Mouse (Mus musculus) lung, postnatal 4 days (tissue): ENCODE measurements around the gene 4931422A03Rik.
"Not testable (repeated sequence)": the region's sequence is repeated elsewhere in the genome, so short reads cannot be mapped to it uniquely, and the experiment has no call there.

Experiments
- DNase-seq, 2 experiments: peaks; one replicate each; pipeline ENCODE4 v3.0.0; 2021

Gene 4931422A03Rik

GRCm38 (mm10) chr2:104028139-104028723 is at the start of gene 4931422A03Rik:
Gene 4931422A03Rik (minus strand): TSS chr2:104028361.
- no peak for DNase-seq

GRCm38 (mm10) chr2:104069704-104070185 is 41.6 kb upstream of the 4931422A03Rik start, which contains the start of gene Cd59b:
Gene Cd59b (plus strand): TSS chr2:104069849.
- peak; percentile 66 to 67 for DNase-seq

- not testable (repeated sequence) for DNase-seq
Observed at GRCm38 (mm10) chr2:104068450-104068849, 40.3 kb upstream of the 4931422A03Rik start, which contains the start of gene Gm10799. Gene Gm10799 (minus strand): TSS chr2:104068550.

- not testable (repeated sequence) for DNase-seq
Observed at GRCm38 (mm10) chr2:104065526-104065925, 37.4 kb upstream of the 4931422A03Rik start, which contains the start of gene Gm10912. Gene Gm10912 (plus strand): TSS chr2:104065826.

- no peak for DNase-seq
Observed at GRCm38 (mm10) chr2:104064152-104064551, 36.0 kb upstream of the 4931422A03Rik start.

DNA sequence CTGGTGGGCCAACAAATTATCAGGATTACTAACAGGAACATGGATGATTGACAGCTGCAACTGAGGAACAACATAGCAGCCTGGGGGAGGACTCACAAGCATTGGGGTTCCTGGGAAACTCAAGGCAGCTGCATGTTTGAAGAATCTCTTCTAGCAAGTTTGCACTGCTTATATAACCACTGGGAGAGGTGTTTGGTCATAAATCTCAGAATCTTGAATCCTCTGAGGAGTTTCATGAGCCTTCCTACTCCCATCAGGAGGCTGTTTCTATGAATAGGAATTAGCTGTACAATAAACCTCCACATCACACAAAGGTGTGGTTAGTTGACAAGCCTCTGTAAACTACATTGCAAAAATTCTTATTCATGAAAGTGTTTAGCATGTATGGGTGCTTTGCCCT is 34.5 kb upstream of the 4931422A03Rik start:
- DNase-seq: no peak

- no peak for DNase-seq
Observed at GRCm38 (mm10) chr2:104060996-104061395, 32.8 kb upstream of the 4931422A03Rik start.

GRCm38 (mm10) chr2:104059786-104060185 is 31.6 kb upstream of the 4931422A03Rik start:
- DNase-seq: no peak

DNA sequence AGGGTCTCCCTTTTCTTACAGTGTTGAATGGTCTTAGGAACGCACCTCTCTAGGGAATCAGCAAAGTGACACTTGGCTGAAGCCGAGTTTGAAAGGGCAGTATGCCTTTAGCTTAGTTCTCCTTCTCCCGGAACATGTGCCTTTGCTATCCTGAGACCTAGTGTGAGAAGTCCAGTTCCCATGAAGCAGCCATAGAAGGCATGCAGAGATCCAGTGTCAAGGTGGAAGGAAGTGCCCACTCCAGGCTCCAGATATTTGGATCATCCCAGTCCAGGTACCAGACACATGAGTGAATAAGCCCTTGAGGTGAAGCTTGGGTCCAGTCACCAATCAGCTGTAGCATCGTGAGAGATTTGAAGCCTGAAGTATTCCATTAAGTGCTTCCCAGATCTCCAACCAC is 30.8 kb upstream of the 4931422A03Rik start:
- DNase-seq: no peak

GRCm38 (mm10) chr2:104058381-104058780 is 30.2 kb upstream of the 4931422A03Rik start:
- DNase-seq: no peak

- peak in 1 of 2 experiments; percentile 33 for DNase-seq
Observed at GRCm38 (mm10) chr2:104044479-104045080, 16.4 kb upstream of the 4931422A03Rik start.

- DNase-seq: peak in 1 of 2 experiments; percentile 15
Observed at GRCm38 (mm10) chr2:104043624-104044478, 15.7 kb upstream of the 4931422A03Rik start.

- DNase-seq: no peak
Observed at GRCm38 (mm10) chr2:104042766-104043165, 14.6 kb upstream of the 4931422A03Rik start.

DNA sequence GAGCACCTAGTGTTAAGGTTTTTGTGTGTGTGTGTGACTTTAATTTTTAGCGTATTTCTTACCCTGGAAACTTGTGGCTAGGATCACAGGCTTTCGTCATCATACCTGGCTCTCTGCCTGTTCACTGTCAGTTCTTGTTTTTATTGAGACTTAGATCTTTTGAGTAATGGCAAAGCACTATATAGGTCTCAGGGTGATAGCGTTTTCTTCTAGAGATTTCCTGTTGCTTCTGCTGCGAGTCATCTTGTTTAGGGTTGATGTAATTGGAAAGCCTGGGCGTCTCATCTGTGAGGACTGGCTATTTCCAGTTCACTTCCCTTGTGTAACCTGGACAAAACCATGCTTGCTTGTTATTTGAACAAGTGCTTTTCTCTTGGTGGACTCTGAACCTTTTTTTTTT is 13.5 kb upstream of the 4931422A03Rik start:
- no peak for DNase-seq

GRCm38 (mm10) chr2:104038236-104038635 is 10.1 kb upstream of the 4931422A03Rik start:
- DNase-seq: no peak

- no peak for DNase-seq
Observed at GRCm38 (mm10) chr2:104036316-104036715, 8.2 kb upstream of the 4931422A03Rik start.

GRCm38 (mm10) chr2:104035595-104035994 is 7.4 kb upstream of the 4931422A03Rik start:
- no peak for DNase-seq

GRCm38 (mm10) chr2:104034832-104035472 is 6.8 kb upstream of the 4931422A03Rik start:
- DNase-seq: peak in 1 of 2 experiments; percentile 74

GRCm38 (mm10) chr2:104032056-104032455 is 3.9 kb upstream of the 4931422A03Rik start:
- no peak for DNase-seq

DNA sequence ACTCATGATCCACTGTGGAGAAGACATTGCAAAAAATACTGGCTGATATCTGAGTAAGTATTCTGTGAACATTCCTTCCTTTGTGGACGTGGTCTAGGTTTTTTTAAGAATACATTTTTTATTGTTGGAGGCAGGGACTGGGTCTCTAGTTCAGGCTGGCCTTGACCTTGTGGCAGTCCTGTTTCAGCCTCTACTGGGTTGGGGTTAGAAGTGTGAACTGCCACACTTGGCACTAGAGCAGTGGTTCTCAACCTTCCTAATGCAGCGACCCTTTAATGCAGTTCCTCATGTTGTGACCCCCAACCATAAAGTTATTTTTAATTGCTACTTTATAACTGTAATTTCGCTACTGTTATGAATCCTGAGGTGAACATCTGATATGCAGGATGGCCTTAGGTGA is 2.2 kb upstream of the 4931422A03Rik start:
- DNase-seq: no peak

GRCm38 (mm10) chr2:104029074-104029473 is 913 bp upstream of the 4931422A03Rik start:
- DNase-seq: no peak

GRCm38 (mm10) chr2:104027458-104028138 is 563 bp downstream of the 4931422A03Rik start, which contains the start of gene Fbxo3:
Gene Fbxo3 (plus strand): TSS chr2:104027721.
- DNase-seq: peak; percentile 91 to 93
